Mouse (Mus musculus): ENCODE measurements around the gene Qdpr. TPM values are rescaled to one million over a fixed set of nuclear protein-coding genes. Genes with fewer than 3 reads are reported as not detected.
"Not testable (repeated sequence)": the region's sequence is repeated elsewhere in the genome, so short reads cannot be mapped to it uniquely, and the experiment has no call there.

The Qdpr gene
- total RNA-seq, 1 experiment, result 40.2 TPM

DNA sequence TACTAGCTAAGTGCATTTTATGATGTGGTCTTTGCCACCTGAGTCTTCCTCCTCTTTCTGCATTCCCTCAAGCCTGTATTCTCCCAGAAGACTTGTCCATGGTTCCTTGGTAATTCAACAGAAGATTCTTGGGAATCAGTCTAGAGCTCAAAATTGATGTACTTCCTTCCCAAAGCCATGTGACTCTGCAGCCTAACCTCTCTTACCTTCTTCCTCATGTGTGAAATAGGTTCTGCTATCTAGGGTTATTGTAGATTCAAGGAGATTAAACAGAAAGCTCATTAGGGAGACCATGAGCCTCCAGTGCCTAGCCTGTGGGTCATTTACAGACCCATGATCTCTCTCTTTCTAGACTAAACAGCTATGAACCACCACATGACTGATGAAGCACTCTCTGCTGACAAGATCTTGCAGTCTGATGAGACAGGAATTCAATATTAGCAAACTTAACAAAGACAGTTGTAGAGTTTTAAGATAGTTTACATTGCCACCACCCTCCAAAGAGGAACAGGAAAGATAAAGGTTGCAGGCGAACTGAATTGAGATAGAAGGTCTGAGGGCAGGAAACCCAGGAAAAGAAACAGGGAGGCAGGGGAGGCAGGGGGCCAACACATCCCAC, 23.5 kb downstream of the Qdpr start:
- no peaks in the 10 kb centered on the region for H3K9me3 ChIP-seq (ENCODE audit: control insufficient read depth, insufficient read depth, low read depth, low read length)
- TF ChIP-seq MAFK (IDR thresholded peaks at IDR 0.05; ENCODE audit: insufficient read depth, low read depth, low read length) (no peak), HCFC1 (IDR thresholded peaks at IDR 0.05; ENCODE audit: borderline replicate concordance, insufficient read depth, low read length) (no peak), ZC3H11A (IDR thresholded peaks at IDR 0.05; ENCODE audit: borderline replicate concordance, low read depth, low read length) (no peak), CHD2 (IDR thresholded peaks at IDR 0.05; ENCODE audit: low read depth, low read length) (no peak), ZNF384 (IDR thresholded peaks at IDR 0.05; ENCODE audit: low read depth, low read length) (no peak)
- no peak for DNase-seq (ENCODE audit: low read depth, low spot score)
- H3K4me1 ChIP-seq (ENCODE audit: control insufficient read depth in 2 of 2, insufficient read depth in 2 of 2, low read length in 2 of 2, poor library complexity in 1 of 2), result peaks cover 0 to 7% of the 10 kb centered on the region in 2 experiments; a peak in 2 of 4 replicates
- in situ Hi-C loops (cut with MboI; ENCODE audit: low sequenced_read_pairs in 2 of 2, unreplicated experiment in 2 of 2), result no loop called here
- H3K27ac ChIP-seq (ENCODE audit: insufficient read depth, low read depth, low read length, poor library complexity, severe bottlenecking), result no peak overlapping the region; the same call in 1 of the 2 replicates
- no peaks in the 10 kb centered on the region; the same call in none of the 2 replicates for H3K36me3 ChIP-seq (ENCODE audit: control insufficient read depth, insufficient read depth, low read length, poor library complexity, severe bottlenecking)
- H3K4me3 ChIP-seq (ENCODE audit: insufficient read depth in 1 of 2, low read depth in 1 of 2, low read length in 2 of 2, poor library complexity in 1 of 2, severe bottlenecking in 1 of 2), result no peak overlapping the region
- H3K9ac ChIP-seq (ENCODE audit: insufficient read depth, low read depth, low read length, poor library complexity, severe bottlenecking), result no peak overlapping the region

GRCm38 (mm10) chr5:45425771-45426170, 24.3 kb downstream of the Qdpr start:
- H3K4me1 ChIP-seq (ENCODE audit: control insufficient read depth in 2 of 2, insufficient read depth in 2 of 2, low read length in 2 of 2, poor library complexity in 1 of 2); H3K27ac ChIP-seq (ENCODE audit: insufficient read depth, low read depth, low read length, poor library complexity, severe bottlenecking); in situ Hi-C loops (cut with MboI; ENCODE audit: low sequenced_read_pairs in 2 of 2, unreplicated experiment in 2 of 2); H3K36me3 ChIP-seq (ENCODE audit: control insufficient read depth, insufficient read depth, low read length, poor library complexity, severe bottlenecking); H3K9ac ChIP-seq (ENCODE audit: insufficient read depth, low read depth, low read length, poor library complexity, severe bottlenecking); DNase-seq (ENCODE audit: low read depth, low spot score); H3K9me3 ChIP-seq (ENCODE audit: control insufficient read depth, insufficient read depth, low read depth, low read length); H3K4me3 ChIP-seq (ENCODE audit: insufficient read depth in 1 of 2, low read depth in 1 of 2, low read length in 2 of 2, poor library complexity in 1 of 2, severe bottlenecking in 1 of 2): not testable (repeated sequence)

- in situ Hi-C loops (cut with MboI; ENCODE audit: low sequenced_read_pairs in 2 of 2, unreplicated experiment in 2 of 2), result loop anchor here in 1 of 2 experiments (25.0 kb wide), 1 partner anchor 1137 kb away; no protein-coding TSS in a partner anchor
- Histone ChIP-seq H3K27ac (ENCODE audit: insufficient read depth, low read depth, low read length, poor library complexity, severe bottlenecking) (no peak overlapping the region), H3K9me3 (ENCODE audit: control insufficient read depth, insufficient read depth, low read depth, low read length) (no peaks in the 10 kb centered on the region), H3K4me3 (ENCODE audit: insufficient read depth in 1 of 2, low read depth in 1 of 2, low read length in 2 of 2, poor library complexity in 1 of 2, severe bottlenecking in 1 of 2) (no peak overlapping the region), H3K4me1 (ENCODE audit: control insufficient read depth in 2 of 2, insufficient read depth in 2 of 2, low read length in 2 of 2, poor library complexity in 1 of 2) (peaks cover 0 to 9% of the 10 kb centered on the region in 2 experiments; a peak in 2 of 4 replicates), H3K36me3 (ENCODE audit: control insufficient read depth, insufficient read depth, low read length, poor library complexity, severe bottlenecking) (no peaks in the 10 kb centered on the region; the same call in none of the 2 replicates), H3K9ac (ENCODE audit: insufficient read depth, low read depth, low read length, poor library complexity, severe bottlenecking) (no peak overlapping the region)
- DNase-seq (ENCODE audit: low read depth, low spot score), result peak; percentile 19
- no peak for TF ChIP-seq MAFK (IDR thresholded peaks at IDR 0.05; ENCODE audit: insufficient read depth, low read depth, low read length)
- TF ChIP-seq HCFC1 (IDR thresholded peaks at IDR 0.05; ENCODE audit: borderline replicate concordance, insufficient read depth, low read length), result no peak
- no peak for TF ChIP-seq ZC3H11A (IDR thresholded peaks at IDR 0.05; ENCODE audit: borderline replicate concordance, low read depth, low read length)
- TF ChIP-seq CHD2 (IDR thresholded peaks at IDR 0.05; ENCODE audit: low read depth, low read length), result no peak
- TF ChIP-seq ZNF384 (IDR thresholded peaks at IDR 0.05; ENCODE audit: low read depth, low read length), result no peak
Measured at GRCm38 (mm10) chr5:45424021-45424886, 25.8 kb downstream of the Qdpr start.

DNA sequence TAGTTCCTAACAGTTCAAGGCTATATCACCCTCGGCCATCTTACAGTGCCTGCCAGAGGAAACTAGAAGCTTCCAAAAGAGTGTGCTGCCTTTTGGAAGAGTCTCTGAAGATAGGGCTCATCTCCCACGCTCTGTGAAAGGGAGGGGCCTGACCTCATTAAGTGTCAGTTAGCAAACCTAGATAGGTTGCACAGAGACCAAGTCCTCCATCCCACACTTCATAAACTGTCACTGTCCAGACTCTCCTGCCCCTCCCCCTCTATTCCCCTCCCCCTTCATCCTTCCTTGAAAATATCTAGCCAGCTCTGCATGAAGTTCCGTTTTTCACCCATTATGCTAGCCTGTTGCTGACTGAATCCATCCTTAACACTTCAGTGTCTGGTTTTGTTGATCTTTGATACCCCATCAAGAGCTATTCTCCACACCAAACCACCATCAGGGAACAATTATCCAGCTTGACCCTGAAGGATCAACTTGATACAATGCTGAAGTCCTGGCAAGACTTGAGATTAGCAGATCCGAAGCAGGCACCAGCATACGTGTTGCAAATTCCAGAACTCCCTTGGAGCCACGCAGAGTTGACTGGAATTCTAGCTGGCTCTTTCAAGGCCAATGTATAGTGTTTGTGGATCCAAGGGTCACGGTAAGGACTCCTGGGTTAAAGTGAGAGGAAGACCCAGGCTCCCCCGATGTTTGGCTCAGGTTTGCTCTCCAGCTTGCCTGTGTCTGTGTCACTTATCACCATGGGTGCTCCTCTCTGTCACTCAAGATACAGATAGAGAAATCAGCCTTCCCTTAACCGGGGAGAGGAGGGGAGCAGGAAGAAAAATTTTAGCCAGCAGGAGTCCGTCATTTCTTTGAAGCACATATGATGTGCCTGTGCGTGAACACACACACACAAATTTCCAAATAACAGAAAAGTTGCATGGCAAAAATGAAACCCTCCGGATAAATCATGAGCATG, 27.9 kb downstream of the Qdpr start:
- Histone ChIP-seq H3K9ac (ENCODE audit: insufficient read depth, low read depth, low read length, poor library complexity, severe bottlenecking) (no peak overlapping the region), H3K36me3 (ENCODE audit: control insufficient read depth, insufficient read depth, low read length, poor library complexity, severe bottlenecking) (no peaks in the 10 kb centered on the region), H3K27ac (ENCODE audit: insufficient read depth, low read depth, low read length, poor library complexity, severe bottlenecking) (no peak overlapping the region), H3K4me3 (ENCODE audit: insufficient read depth in 1 of 2, low read depth in 1 of 2, low read length in 2 of 2, poor library complexity in 1 of 2, severe bottlenecking in 1 of 2) (no peak overlapping the region), H3K4me1 (ENCODE audit: control insufficient read depth in 2 of 2, insufficient read depth in 2 of 2, low read length in 2 of 2, poor library complexity in 1 of 2) (peaks cover 0 to 9% of the 10 kb centered on the region in 2 experiments; a peak in 2 of 4 replicates), H3K9me3 (ENCODE audit: control insufficient read depth, insufficient read depth, low read depth, low read length) (no peaks in the 10 kb centered on the region)
- TF ChIP-seq HCFC1 (IDR thresholded peaks at IDR 0.05; ENCODE audit: borderline replicate concordance, insufficient read depth, low read length), result no peak
- TF ChIP-seq MAFK (IDR thresholded peaks at IDR 0.05; ENCODE audit: insufficient read depth, low read depth, low read length), result no peak
- no peak for TF ChIP-seq CHD2 (IDR thresholded peaks at IDR 0.05; ENCODE audit: low read depth, low read length)
- no peak for TF ChIP-seq ZNF384 (IDR thresholded peaks at IDR 0.05; ENCODE audit: low read depth, low read length)
- TF ChIP-seq ZC3H11A (IDR thresholded peaks at IDR 0.05; ENCODE audit: borderline replicate concordance, low read depth, low read length), result no peak
- no peak for DNase-seq (ENCODE audit: low read depth, low spot score)
- in situ Hi-C loops (cut with MboI; ENCODE audit: low sequenced_read_pairs in 2 of 2, unreplicated experiment in 2 of 2), result loop anchor here in 1 of 2 experiments (25.0 kb wide), 1 partner anchor 1135 kb away; no protein-coding TSS in a partner anchor
